Mouse (Mus musculus): ENCODE measurements around the gene Hmgcs1.

The Hmgcs1 gene

GRCm38 (mm10) chr13:119753859-119754634, 63.9 kb downstream of the Hmgcs1 start:
- no peak for DNase-seq (ENCODE audit: low spot score)

GRCm38 (mm10) chr13:119754635-119755020, 64.4 kb downstream of the Hmgcs1 start:
- DNase-seq (ENCODE audit: low spot score): no peak

- DNase-seq (ENCODE audit: low spot score): no peak
Measured at GRCm38 (mm10) chr13:119755141-119755547, 65.0 kb downstream of the Hmgcs1 start.

GRCm38 (mm10) chr13:119755681-119756471, 65.7 kb downstream of the Hmgcs1 start, which contains the start of gene Nim1k:
Gene Nim1k, minus strand, starts transcription at chr13:119755882.
- DNase-seq (ENCODE audit: low spot score): peak; percentile 69

GRCm38 (mm10) chr13:119756831-119757230, 66.7 kb downstream of the Hmgcs1 start:
- DNase-seq (ENCODE audit: low spot score): no peak
